Mouse (Mus musculus): ENCODE measurements around the gene Pramef8. TPM values are rescaled to one million over a fixed set of nuclear protein-coding genes. Genes with fewer than 3 reads are reported as not detected.
"Not testable (repeated sequence)": the region's sequence is repeated elsewhere in the genome, so short reads cannot be mapped to it uniquely, and the experiment has no call there.

Gene Pramef8
- 1 to 10 TPM; 6.3 to 6.5 TPM for total RNA-seq (2021)
- long read RNA-seq, experiment 1, partial matches to known transcripts: 0 of 2 reads
- long read RNA-seq, experiment 1, other reads (novel, unspliced or antisense): 2 of 2 reads
- long read RNA-seq, experiment 2, partial matches to known transcripts: 1 of 8 reads
- long read RNA-seq, experiment 2, other reads (novel, unspliced or antisense): 1 of 8 reads

DNA sequence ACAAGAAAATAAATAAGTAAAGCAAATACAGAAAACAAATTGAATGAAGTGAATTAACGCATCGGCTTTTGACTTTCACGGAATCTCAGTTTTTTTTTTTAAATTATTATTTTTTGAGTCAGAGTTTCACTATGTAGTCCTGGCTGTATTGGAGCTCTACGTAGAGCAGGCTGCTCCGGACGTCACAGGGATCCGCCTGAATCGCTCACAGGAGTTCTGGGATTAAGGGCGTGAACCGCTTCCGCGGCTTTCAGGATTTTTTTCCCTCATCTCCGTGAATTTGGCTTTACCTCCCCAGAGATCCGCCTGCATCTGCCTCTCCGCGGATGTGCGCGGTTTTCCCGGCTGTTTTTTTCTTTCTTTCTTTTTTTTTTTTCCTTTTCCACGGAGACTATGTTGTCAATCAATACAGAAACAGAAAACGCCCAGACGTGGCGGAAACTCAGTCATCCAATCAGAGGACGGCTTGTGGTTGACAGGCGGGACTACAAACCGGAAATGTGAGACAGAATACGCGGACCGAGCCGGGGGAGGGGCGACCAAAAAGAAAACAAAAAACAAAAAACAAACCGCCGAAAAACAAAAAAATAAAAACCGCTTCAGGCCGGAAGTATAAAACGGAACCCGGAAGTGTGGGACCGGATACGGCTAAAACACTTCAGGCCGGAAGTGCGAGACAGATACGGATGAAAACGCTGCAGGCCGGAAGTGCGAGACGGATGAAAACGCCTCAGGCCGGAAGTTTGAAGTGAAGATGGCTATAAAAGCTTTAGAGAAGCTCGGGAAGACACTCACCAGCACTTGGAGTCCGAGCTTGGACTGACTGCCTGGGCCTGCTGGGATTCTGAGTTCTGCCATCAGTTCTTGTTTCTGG lies at the start of gene Pramef8:
Pramef8 (plus strand) TSS at position 208 of the 874 bp plus-strand sequence.
- DNase-seq: peak; percentile 88

DNA sequence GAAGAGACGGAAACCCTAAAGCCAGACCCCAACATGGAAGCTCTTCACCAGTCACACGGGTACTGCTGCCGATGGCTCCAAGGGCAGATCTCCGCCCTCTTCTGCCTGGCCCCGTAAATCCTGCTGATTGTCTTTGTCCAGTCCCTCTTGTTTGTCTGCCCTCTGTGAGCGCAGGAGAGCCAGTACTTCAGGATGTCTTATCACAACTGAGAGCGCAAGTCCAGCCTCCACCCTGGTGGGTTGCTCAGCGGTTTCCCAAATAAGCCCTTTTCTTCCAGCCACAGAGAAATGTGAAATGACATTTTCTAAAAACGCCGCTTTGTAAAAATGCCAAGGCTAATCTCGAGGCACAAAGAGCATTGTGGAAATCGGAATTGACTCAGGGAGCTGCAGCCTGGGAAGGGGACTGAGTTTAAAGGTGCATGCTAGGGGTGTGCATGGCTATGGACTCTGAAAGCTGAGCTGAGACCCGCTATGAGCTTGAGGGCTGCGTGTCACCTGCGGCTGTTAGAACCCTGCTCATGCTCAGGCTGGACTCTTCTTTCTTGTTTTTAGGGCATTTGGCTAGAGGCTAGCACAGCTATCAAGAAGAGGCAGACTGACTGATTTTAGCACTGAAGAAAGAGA lies 45.7 kb upstream of the Pramef8 start:
- DNase-seq: no peak

DNA sequence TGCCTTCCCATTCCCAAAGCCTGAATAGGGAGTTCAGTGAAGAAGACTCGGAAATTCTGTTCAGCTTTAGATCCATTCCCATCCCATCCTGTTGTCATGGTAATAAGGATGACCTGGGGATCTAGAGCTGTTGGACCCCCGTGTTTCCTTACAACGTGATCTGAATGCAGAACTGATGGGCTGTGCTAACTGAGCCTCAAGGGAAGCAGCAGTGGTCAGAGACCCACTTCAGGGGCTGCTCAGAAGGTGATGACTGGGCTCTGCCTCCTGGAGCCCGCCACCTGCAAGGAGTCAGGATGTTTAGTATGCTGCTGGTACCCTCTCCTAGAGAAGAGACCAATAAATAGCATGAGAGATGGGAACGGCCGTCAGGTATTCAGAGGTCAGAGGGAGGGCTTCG lies 32.7 kb upstream of the Pramef8 start:
- no peak for DNase-seq

DNA sequence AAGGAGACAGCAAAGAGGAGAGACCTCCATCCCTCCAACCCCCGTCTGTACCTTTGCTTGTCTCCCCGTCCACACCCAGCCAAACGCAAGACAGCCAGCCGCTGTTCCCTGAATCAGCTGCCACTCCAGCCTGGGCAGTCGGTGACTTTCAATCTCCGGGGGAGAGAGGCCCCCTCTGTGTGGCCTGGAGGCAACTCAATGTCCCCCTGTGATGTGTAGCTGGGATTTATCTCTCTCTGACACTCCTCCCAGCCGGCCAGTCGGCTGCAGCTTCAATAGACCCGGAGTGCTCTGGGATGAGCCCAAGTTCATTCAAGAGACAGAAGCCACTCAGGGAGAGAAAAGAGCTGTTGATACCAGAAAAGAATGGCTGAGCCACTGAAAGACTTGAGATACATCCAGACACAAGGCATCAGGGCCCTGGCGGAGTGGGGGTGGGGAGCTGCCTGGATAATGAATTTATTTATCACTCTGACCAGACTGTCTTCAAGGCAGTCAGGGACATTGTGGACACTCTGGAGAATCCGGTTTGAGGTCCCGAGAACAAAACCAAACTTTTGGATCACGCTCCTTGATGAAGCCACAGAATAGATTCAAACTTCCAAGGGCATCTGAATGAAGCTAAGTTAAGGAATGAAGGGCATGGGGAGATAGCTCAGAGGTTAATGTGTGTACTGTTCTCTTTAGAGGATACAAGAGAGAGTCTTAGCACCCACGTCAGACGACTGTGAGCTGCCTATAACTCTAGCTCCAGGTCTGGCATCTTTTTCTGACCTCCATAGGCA lies 32.1 kb upstream of the Pramef8 start:
- DNase-seq: no peak

GRCm38 (mm10) chr4:143380716-143381004 lies 31.6 kb upstream of the Pramef8 start:
- no peak for DNase-seq

GRCm38 (mm10) chr4:143382163-143382562 lies 30.1 kb upstream of the Pramef8 start:
- DNase-seq: no peak

GRCm38 (mm10) chr4:143383646-143384045 lies 28.6 kb upstream of the Pramef8 start:
- DNase-seq: no peak

DNA sequence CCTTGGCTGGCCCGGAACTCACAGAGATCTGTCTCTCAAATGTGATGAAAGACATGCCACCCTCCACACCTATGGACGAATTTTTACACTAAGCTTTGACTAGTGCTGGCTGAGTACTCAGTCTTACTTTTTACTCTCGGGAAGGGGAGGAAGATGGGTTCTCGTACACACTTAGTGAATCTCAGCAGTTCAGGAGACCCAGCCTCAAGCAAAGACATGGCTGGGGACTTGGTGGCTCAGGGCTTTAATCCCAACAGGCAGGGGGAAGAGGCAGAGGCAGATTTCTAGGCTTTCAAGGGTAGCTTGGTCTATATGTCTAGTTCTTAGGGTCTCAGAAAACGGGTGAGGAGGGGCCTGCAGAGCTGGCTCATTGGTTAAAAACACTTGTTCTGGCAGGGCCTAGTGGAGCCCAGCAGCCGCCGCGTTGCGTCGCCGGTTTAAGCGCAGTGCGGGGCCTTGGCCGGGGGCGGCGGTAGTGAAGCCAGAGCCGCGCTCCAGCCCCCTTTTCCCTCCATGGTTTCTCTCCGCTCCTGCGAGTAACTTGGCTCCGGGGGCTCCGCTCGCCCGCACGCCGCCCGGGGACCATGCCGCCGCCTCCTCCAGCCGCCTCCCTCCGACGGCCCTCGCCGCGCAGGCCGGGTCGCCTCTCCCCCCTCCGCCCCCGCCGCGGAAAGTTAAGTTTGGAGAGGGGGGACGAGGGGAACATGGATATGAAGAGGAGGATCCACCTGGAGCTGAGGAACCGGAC lies 23.1 kb upstream of the Pramef8 start:
- DNase-seq: peak; percentile 14

- DNase-seq: no peak
Observed at GRCm38 (mm10) chr4:143394181-143394580, 18.0 kb upstream of the Pramef8 start, which contains the start of gene Pramel1. Pramel1 (plus strand) TSS chr4:143394428.

- DNase-seq: no peak
Observed at GRCm38 (mm10) chr4:143411566-143412218, 534 bp upstream of the Pramef8 start.

DNA sequence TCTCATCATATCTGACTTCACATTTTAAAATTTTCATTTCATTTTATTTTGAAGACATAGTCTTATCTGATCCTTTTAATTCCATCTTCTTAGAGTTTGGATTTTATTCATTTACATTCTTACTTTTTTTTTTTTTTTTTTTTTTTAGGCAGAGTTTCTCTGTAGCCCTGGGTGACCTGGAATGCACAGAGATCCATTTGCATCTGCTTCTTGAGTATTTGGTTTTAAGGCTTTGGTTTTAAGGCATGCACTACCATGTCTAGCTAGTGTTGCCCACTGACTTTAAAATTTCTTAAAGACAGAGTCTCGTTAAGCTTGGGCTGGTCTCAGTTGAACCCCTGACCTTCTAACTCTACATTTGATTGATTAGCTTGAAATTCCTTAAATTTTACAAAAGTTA lies 1.4 kb downstream of the Pramef8 start:
- DNase-seq: no peak

- DNase-seq: no peak
Observed at GRCm38 (mm10) chr4:143414121-143414520, 1.9 kb downstream of the Pramef8 start.

GRCm38 (mm10) chr4:143426770-143427169 lies 14.5 kb downstream of the Pramef8 start:
- not testable (repeated sequence) for DNase-seq

DNA sequence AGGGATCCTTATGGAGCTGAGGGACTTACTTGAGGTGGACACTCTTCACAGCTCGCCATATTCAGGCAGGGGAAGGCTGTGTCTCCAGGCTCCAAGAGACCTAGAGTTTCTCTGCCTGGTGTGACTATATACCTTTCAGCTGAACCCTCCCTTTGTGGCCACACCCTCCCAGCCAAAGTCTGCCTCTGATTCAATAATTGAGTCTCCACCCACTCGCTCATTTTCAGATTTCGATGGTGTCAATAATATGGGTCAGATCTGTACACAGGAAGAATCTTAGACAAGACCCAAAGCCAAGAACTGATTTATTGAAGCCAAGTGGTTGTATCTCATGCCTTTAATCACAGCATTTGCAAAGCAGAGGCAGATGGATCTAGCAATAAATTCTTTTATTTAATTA lies 38.0 kb downstream of the Pramef8 start, which contains the start of gene Oog4:
Oog4 (minus strand) TSS at position 101 of the 400 bp plus-strand sequence.
- DNase-seq: no peak

Other genes with a start within 250 kb of the Pramef8 start
- gene Prdm2, start 199.4 kb upstream of the Pramef8 start, total RNA-seq (2021): 10 to 100 TPM; 16.2 to 21.1 TPM
- gene Pdpn, start 112.9 kb upstream of the Pramef8 start, total RNA-seq (2021): 10 to 100 TPM in 1 of 2 experiments, 1 to 10 TPM in 1; 9.5 to 11.5 TPM
- 10 to 100 TPM; 22.7 to 26.8 TPM for gene Lrrc38, start 62.7 kb upstream of the Pramef8 start, total RNA-seq (2021)
- not detected for gene Pramel1, start 18.0 kb upstream of the Pramef8 start, total RNA-seq (2021)
- gene Oog4, start 37.9 kb downstream of the Pramef8 start, total RNA-seq (2021): not detected
- gene Gm13043, start 98.9 kb downstream of the Pramef8 start, total RNA-seq (2021): not detected
- not detected for gene Gm13040, start 123.5 kb downstream of the Pramef8 start, total RNA-seq (2021)
- gene BC080695, start 139.3 kb downstream of the Pramef8 start, total RNA-seq (2021): not detected
- gene Gm13057, start 139.3 kb downstream of the Pramef8 start, total RNA-seq (2021): not detected
- gene Gm13083, start 202.6 kb downstream of the Pramef8 start, total RNA-seq (2021): not detected
- gene Gm13088, start 244.8 kb downstream of the Pramef8 start, total RNA-seq (2021): not detected